Mouse (Mus musculus): ENCODE results near the gene Gpc2. TPM values are rescaled to one million over a fixed set of nuclear protein-coding genes. Genes with fewer than 3 reads are reported as not detected.

Gene Gpc2
- polyA plus RNA-seq, 1 experiment from 2014 or later = 134 TPM

DNA sequence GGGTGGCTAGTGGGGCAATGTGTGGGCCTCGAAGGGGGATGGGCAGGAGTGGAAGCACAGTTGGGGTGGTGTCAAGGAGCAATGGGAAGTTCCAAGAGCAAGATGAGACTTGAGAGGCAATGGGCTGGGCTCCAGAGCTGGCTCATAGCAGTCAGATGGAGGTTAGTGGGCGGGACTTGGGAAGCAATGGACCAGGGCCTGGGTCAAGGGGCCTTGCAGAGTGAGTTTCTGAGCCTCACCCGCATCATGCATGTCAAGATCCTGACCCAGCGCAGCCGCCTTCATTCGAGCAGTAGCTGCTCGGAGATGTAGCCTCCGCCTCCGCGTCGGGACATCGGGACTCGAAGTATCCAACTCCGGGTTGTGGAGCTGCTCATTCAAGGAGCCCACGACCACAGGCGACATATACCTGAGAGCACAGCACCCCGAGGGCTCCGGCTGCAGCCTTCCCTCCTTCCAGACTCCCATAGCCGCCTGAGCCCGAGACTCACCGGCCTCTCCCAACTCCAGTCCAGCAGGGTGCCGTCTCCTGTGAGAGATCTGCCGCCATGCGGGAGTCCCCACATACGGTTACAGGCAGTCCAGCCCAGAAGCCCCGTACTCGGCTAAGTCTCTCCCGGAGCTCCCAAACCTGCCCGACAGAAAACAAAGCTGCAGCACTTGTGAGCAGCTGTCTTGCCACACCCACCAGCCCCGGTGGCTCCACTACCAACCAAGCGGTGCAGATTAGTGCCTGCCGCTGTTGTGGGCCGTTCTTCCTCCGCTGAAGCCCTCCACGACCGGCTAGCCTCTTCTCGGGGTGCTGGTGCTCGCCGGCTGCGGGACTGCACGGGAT, 4.4 kb downstream of the Gpc2 start:
- peak overlapping the region; percentile 46 for H3K9ac ChIP-seq (replicated peaks)
- H3K9me3 ChIP-seq (replicated peaks) = no peaks in the 10 kb centered on the region
- peak overlapping the region; percentile 35 for H3K4me3 ChIP-seq (replicated peaks)
- peak overlapping the region; percentile 59 for H3K4me2 ChIP-seq
- 11% methylated on average over 41 of the region's 41 CpGs for WGBS
- no peak for ATAC-seq (ENCODE audit: low FRiP score)
- no peaks in the 10 kb centered on the region for H3K27me3 ChIP-seq (replicated peaks)
- peaks cover 60% of the 10 kb centered on the region for H3K4me1 ChIP-seq
- peaks cover 12% of the 10 kb centered on the region for H3K36me3 ChIP-seq
- no peak overlapping the region for H3K27ac ChIP-seq (replicated peaks)

DNA sequence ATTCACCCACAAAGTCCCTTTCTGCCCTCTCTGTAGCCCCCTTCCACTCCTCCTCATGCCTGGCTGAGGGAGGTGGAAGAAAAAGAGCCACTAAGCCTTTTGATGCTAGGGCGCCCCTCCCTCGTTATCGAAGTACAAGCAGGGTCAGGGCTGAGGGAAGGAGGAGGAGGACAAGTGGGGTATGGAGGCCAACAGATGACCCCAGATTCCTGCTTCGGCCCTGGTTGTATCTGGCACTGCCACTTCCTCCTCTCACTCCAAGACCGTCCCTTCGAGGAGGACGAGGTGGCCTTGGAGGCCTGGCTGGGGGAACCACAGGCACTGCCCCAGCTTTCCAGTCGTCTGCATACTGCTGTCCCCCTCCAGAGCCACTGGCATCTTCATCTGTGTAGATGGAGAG, 5.6 kb downstream of the Gpc2 start:
- H3K4me1 ChIP-seq = peaks cover 56% of the 10 kb centered on the region
- 60% methylated on average over 8 of the region's 8 CpGs for WGBS

DNA sequence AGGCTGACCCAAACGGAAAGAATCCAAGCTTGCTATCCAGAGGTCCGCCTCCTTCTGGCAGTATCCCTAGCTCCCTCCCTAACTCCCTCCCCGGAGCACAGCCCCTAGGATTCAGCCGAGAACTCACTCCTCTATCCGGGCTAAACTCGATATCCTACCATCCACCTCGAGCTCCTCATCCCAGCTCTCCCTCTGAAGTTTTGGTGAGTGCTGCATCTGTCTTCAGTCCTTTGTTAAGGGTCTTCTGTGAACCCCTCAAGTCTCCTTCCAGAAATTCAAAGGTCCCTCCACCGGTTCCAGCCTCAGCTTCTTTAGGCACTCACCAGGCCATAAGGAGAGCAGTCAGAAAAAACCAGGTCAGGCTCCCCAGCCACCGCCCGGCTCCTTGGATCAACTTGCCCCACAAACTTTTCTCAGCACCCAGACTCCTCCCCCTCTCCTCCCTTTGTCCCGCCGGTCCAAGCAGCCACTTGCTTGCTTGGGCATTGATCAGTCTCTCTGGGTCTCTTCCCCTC, 7.3 kb downstream of the Gpc2 start, which contains the start of gene Gal3st4:
Gene Gal3st4 (minus strand): TSS at position 432 of the 515 bp plus-strand sequence.
- WGBS = 2% methylated on average over 12 of the region's 12 CpGs
- Histone ChIP-seq H3K36me3 (peaks cover 15% of the 10 kb centered on the region), H3K4me3 (replicated peaks) (peak within 1 kb of the TSS; percentile 0; the same call in 1 of the 2 replicates), H3K4me1 (peaks cover 39% of the 10 kb centered on the region), H3K9me3 (replicated peaks) (no peaks in the 10 kb centered on the region), H3K9ac (replicated peaks) (no peak within 1 kb of the TSS; the same call in 1 of the 2 replicates), H3K4me2 (peak within 1 kb of the TSS; percentile 22), H3K27ac (replicated peaks) (peak within 1 kb of the TSS; percentile 1; the same call in 1 of the 2 replicates), H3K27me3 (replicated peaks) (no peaks in the 10 kb centered on the region)
- ATAC-seq (ENCODE audit: low FRiP score) = no peak

More for the DNA sequence above, 5.6 kb downstream of the Gpc2 start:
- no peak for ATAC-seq (ENCODE audit: low FRiP score)
- H3K27ac ChIP-seq (replicated peaks) = no peak overlapping the region
- H3K9ac ChIP-seq (replicated peaks) = no peak overlapping the region
- H3K9me3 ChIP-seq (replicated peaks) = no peaks in the 10 kb centered on the region
- no peak overlapping the region for H3K4me2 ChIP-seq
- no peaks in the 10 kb centered on the region for H3K27me3 ChIP-seq (replicated peaks)
- peaks cover 12% of the 10 kb centered on the region for H3K36me3 ChIP-seq
- H3K4me3 ChIP-seq (replicated peaks) = no peak overlapping the region

DNA sequence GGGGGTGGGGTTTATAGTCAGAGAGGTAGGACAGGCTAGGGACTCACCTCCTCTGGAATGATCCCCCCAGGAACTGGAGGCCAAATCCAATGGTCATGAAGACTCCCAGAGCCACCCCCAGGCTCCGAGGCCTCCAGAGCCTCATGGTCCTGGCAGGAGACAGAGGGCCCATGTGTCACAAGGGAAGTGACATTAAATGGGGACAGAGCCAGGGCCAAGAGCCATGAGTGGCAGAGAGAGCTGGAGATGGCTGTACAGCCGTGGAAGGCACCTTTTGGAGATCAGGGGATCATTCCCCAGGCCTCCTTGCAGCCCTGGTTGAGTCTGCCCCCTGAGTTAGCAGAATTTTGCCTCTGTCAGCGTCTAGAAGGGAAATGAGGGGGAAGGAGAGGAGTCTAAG, 8.6 kb downstream of the Gpc2 start:
- Histone ChIP-seq H3K4me1 (peaks cover 27% of the 10 kb centered on the region), H3K27ac (replicated peaks) (no peak overlapping the region), H3K9me3 (replicated peaks) (no peaks in the 10 kb centered on the region), H3K4me2 (no peak overlapping the region), H3K27me3 (replicated peaks) (no peaks in the 10 kb centered on the region), H3K36me3 (peaks cover 17% of the 10 kb centered on the region), H3K9ac (replicated peaks) (no peak overlapping the region), H3K4me3 (replicated peaks) (no peak overlapping the region)
- ATAC-seq (ENCODE audit: low FRiP score) = no peak
- 55% methylated on average over 3 of the region's 3 CpGs for WGBS

DNA sequence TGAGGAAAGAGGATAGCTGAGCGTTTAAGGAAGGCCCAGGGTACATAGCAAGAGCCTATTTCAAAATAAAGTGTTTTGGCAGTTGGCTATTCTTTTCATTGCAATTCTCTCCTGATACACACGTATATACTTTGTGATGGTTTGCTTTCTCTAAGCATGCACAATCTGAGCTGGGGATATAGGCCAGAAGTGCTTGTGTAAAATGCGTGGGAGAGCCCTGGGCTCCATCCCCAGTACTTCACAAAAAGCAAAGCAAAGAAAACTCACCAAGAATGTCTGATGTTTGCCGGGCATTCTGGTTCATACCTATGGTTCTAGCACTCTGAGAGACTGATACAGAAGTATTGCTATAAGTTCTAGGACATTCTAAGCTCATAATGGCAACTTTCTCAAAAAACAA, 10.8 kb downstream of the Gpc2 start:
- H3K9me3 ChIP-seq (replicated peaks) = no peaks in the 10 kb centered on the region
- no peak overlapping the region for H3K4me2 ChIP-seq
- no peak overlapping the region for H3K4me3 ChIP-seq (replicated peaks)
- no peak overlapping the region for H3K27ac ChIP-seq (replicated peaks)
- no peaks in the 10 kb centered on the region for H3K27me3 ChIP-seq (replicated peaks)
- H3K9ac ChIP-seq (replicated peaks) = no peak overlapping the region
- H3K4me1 ChIP-seq = peaks cover 25% of the 10 kb centered on the region
- peaks cover 19% of the 10 kb centered on the region for H3K36me3 ChIP-seq
- WGBS = 84% methylated on average over 4 of the region's 4 CpGs
- no peak for ATAC-seq (ENCODE audit: low FRiP score)

DNA sequence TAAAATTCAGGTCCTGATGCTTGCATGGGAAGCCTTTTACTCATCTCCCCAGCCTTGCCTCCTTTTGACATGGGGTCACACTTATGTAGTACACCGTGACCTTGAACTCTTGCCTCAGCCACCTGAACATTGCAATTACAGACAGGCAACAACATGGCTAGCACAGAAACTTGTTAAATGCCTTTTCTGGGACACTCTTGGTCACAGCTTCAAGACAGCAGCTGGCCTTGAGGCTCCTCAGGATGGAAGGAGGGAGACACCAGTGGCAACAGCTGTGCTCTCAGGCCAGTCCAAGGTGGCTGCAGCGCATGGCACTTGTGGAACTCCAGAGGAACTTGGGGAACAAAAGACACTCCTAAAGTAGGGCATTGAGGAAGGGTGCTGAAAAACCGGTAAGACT, 12.7 kb downstream of the Gpc2 start:
- Histone ChIP-seq H3K9me3 (replicated peaks) (no peaks in the 10 kb centered on the region), H3K27me3 (replicated peaks) (no peaks in the 10 kb centered on the region), H3K36me3 (peaks cover 20% of the 10 kb centered on the region), H3K4me1 (peaks cover 26% of the 10 kb centered on the region), H3K27ac (replicated peaks) (no peak overlapping the region), H3K4me3 (replicated peaks) (no peak overlapping the region), H3K9ac (replicated peaks) (no peak overlapping the region), H3K4me2 (no peak overlapping the region)
- no peak for ATAC-seq (ENCODE audit: low FRiP score)
- WGBS = 87% methylated on average over 3 of the region's 3 CpGs

DNA sequence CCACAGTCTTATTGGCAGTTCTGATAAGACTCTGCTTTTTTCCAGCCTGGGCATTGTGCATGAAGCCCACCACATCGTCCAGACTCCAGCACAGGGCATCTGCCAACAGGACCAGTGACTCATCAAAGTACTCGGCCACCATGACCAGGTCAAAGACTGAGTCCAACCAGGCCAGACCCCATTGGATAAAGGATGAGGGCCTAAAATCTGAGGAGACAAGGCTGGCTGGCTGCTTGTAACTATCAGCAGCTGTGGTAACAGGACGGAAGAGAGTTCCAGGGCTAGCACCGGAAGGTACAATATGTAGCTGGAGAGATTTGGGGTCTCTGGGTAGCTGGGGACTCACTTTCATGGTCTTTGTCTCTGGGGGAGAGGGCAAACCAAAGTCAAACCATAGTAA, 14.1 kb downstream of the Gpc2 start:
- Histone ChIP-seq H3K36me3 (peaks cover 34% of the 10 kb centered on the region), H3K27ac (replicated peaks) (no peak overlapping the region), H3K9ac (replicated peaks) (no peak overlapping the region), H3K4me3 (replicated peaks) (no peak overlapping the region), H3K4me2 (no peak overlapping the region), H3K27me3 (replicated peaks) (no peaks in the 10 kb centered on the region), H3K9me3 (replicated peaks) (no peaks in the 10 kb centered on the region), H3K4me1 (peaks cover 33% of the 10 kb centered on the region)
- 97% methylated on average over 4 of the region's 4 CpGs for WGBS
- no peak for ATAC-seq (ENCODE audit: low FRiP score)

DNA sequence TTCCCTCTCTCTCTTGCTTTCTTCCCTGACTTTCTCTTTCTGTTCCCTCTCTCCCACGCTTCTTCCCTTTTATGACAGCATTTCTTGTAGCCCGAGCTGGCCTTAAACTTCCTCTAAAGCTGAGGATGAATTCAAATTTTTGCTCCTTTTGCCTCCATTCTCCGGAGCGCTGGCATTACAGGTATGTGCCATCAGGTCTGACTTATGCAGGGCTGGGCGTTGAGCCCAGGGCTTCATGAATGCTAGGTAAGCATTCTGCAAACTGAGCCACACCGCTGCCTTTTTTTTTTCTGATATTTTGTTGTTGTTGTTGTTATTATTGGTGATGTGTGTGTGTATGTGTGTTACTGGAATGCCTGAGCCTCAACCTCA, 15.6 kb downstream of the Gpc2 start:
- peaks cover 48% of the 10 kb centered on the region for H3K36me3 ChIP-seq
- H3K4me1 ChIP-seq = peaks cover 43% of the 10 kb centered on the region
- H3K9me3 ChIP-seq (replicated peaks) = no peaks in the 10 kb centered on the region
- WGBS = 12% methylated on average over 6 of the region's 6 CpGs
- ATAC-seq (ENCODE audit: low FRiP score) = peak; percentile 22; the same call in 1 of the 2 replicates
- peak overlapping the region; percentile 91 for H3K4me2 ChIP-seq
- H3K9ac ChIP-seq (replicated peaks) = peak overlapping the region; percentile 97
- H3K27me3 ChIP-seq (replicated peaks) = no peaks in the 10 kb centered on the region
- H3K27ac ChIP-seq (replicated peaks) = peak overlapping the region; percentile 84
- peak overlapping the region; percentile 91 for H3K4me3 ChIP-seq (replicated peaks)

DNA sequence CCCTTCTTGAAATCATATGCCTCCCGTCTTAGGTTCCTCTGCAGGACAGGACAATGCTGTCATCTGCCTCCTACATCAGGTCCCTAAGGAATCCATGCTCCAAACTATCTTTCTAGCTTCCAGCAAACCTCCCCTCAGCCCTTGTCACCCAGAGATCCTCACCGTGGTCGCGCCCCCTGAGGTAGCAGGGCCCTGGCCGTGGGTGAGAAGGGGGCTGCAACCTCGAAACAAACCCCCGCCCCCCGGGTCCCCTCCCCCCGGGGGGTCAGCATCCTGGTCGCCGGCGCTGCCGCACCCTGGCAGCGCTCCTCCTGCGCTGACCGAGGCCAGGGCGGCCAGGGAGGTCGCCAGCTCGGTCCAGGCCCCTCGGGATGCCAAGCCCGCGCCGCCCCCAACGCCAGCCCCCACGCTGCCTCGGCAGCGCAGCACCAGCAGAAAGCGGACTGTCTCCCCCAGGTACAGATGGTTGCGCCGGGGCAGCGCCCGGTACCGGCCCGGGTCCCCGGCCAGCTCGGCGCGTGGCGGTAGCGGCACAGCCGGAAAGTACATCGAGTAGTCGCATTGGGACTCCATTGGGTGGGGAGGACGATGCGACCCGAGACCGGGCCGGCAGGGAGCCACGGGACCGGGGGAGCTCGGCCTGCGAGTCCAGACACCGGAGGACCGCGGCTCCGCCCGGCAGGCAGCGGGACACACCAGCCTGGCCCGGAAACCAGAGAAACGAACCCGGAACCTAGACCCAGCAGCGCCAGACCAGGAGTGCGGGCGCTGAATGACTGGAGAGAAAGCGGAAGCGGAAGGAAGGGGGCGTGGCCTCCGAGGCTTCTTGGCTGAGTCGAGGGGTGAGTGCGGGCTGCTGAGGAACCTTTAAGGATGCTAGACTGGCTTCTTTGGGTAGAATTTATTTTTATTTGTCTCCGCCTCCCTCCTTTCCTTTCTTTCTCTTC, 16.3 kb downstream of the Gpc2 start, which contains the start of gene BC037034:
Gene BC037034 (minus strand): TSS at position 774 of the 947 bp plus-strand sequence.
- H3K27me3 ChIP-seq (replicated peaks) = no peaks in the 10 kb centered on the region
- H3K36me3 ChIP-seq = peaks cover 55% of the 10 kb centered on the region
- peak within 1 kb of the TSS; percentile 84 for H3K27ac ChIP-seq (replicated peaks)
- H3K4me2 ChIP-seq = peak within 1 kb of the TSS; percentile 91
- peak within 1 kb of the TSS; percentile 91 for H3K4me3 ChIP-seq (replicated peaks)
- peak; percentile 91 for ATAC-seq (ENCODE audit: low FRiP score)
- H3K4me1 ChIP-seq = peaks cover 43% of the 10 kb centered on the region
- H3K9me3 ChIP-seq (replicated peaks) = no peaks in the 10 kb centered on the region
- under 1% methylated on average over 63 of the region's 71 CpGs for WGBS
- H3K9ac ChIP-seq (replicated peaks) = peak within 1 kb of the TSS; percentile 97

DNA sequence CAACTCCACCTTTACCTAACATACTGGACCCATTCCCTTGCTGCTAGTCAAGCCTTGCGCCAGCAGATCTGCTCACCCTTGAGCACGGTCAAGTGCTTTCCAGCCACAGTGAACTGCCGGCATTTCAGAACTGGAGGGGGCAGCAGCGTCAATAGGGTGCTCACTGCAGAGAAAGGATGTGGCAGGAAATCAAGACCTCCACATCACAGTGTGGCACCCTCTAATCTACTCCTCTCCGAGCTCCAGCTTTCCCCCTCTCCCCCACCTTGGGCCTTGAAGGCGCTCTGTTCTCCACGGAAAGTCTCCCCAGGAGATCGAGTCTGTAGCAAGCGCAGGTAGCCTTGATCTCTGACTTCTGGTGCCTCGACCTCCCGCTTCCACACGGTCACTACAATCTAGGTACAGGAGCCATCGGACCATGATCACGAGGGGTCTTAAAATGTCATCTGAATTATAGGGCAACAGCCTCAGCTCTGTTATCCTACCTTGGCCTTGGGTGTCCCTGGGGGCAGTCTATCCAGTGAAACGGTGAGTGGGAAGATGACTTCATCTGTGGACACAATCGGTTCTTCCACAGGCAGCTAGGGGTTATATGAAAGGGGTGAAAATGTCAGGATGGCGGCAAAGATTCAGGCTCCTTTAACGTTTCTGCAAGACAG, 17.1 kb downstream of the Gpc2 start:
- H3K27me3 ChIP-seq (replicated peaks) = no peaks in the 10 kb centered on the region
- H3K4me3 ChIP-seq (replicated peaks) = peak overlapping the region; percentile 91
- peaks cover 58% of the 10 kb centered on the region for H3K36me3 ChIP-seq
- 66% methylated on average over 18 of the region's 18 CpGs for WGBS
- peak overlapping the region; percentile 97 for H3K9ac ChIP-seq (replicated peaks)
- no peak for ATAC-seq (ENCODE audit: low FRiP score)
- H3K9me3 ChIP-seq (replicated peaks) = no peaks in the 10 kb centered on the region
- H3K4me1 ChIP-seq = peaks cover 43% of the 10 kb centered on the region
- H3K27ac ChIP-seq (replicated peaks) = no peak overlapping the region
- H3K4me2 ChIP-seq = peak overlapping the region; percentile 91

DNA sequence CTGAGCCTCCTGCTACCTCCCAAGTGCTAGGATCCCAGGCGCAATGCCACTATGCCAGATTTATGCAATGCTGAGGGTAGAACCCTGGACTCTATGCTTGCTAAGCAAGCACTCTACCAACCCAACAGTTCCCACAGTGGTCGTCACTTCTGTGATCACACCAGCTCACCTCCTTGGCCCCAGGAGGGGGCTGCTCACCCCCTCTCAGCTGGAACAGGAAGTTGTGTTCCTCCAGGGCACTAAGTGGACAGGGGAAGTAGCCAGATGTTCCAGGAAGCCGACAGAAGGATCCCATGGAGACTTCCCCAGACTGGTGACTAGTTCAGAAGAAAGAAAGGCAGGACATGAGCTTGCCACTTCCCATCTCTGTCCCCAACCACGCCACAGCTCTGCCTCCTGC, 17.8 kb downstream of the Gpc2 start:
- 82% methylated on average over 4 of the region's 4 CpGs for WGBS

More for the DNA sequence above, 17.8 kb downstream of the Gpc2 start:
- peaks cover 45% of the 10 kb centered on the region for H3K4me1 ChIP-seq
- no peak overlapping the region for H3K27ac ChIP-seq (replicated peaks)
- peaks cover 53% of the 10 kb centered on the region for H3K36me3 ChIP-seq
- H3K27me3 ChIP-seq (replicated peaks) = no peaks in the 10 kb centered on the region
- no peak for ATAC-seq (ENCODE audit: low FRiP score)
- no peaks in the 10 kb centered on the region for H3K9me3 ChIP-seq (replicated peaks)
- no peak overlapping the region for H3K9ac ChIP-seq (replicated peaks)
- peak overlapping the region; percentile 91; the same call in 1 of the 2 replicates for H3K4me2 ChIP-seq
- 0 out of 2 replicates have a peak overlapping the region, but pooled peaks have one; percentile 91 for H3K4me3 ChIP-seq (replicated peaks)
